Mouse (Mus musculus) MEL (cell line): ENCODE data around the gene Tlx1. TPM values are rescaled to one million over a fixed set of nuclear protein-coding genes. Genes with fewer than 3 reads are reported as not detected.

Experiments
- DNase-seq: peaks from one replicate; pipeline ENCODE4 v3.0.0; 2011; ENCODE audit warnings: low read depth, low spot score
- H3K27ac ChIP-seq: 2 replicates; pipeline ENCODE4 v1.5.1; 2012; ENCODE audit warnings: low read depth, mild to moderate bottlenecking, control low read depth, low read length, moderate library complexity; ENCODE audit not compliant: control insufficient read depth
- H3K27me3 ChIP-seq, 2 experiments: fragments of 150-350 bp in 1 of 2; sonication (generic) in 1 of 2; 2 replicates each; pipeline ENCODE4 v1.6.1; 2012; ENCODE audit warnings: low read length in 2 of 2, mild to moderate bottlenecking in 2 of 2, improper control_type of control experiment in 1 of 2, moderate library complexity in 1 of 2; ENCODE audit not compliant: insufficient read depth in 2 of 2, control insufficient read depth in 1 of 2
- H3K36me3 ChIP-seq, 2 experiments: 2 replicates each; pipeline ENCODE4 v1.6.1; 2012 to 2014; ENCODE audit warnings: low read length in 2 of 2, improper control_type of control experiment in 1 of 2, inconsistent platforms in 1 of 2, mild to moderate bottlenecking in 1 of 2; ENCODE audit not compliant: insufficient read depth in 2 of 2, control insufficient read depth in 1 of 2
- H3K4me1 ChIP-seq, 2 experiments: fragments of 150-350 bp in 1 of 2; sonication (generic) in 1 of 2; 2 replicates each; pipeline ENCODE4 v1.6.1; 2012; ENCODE audit warnings: low read length in 2 of 2, improper control_type of control experiment in 1 of 2, mild to moderate bottlenecking in 1 of 2; ENCODE audit not compliant: insufficient read depth in 2 of 2, control insufficient read depth in 1 of 2
- H3K4me3 ChIP-seq, 2 experiments: fragments of 150-350 bp in 1 of 2; sonication (generic) in 1 of 2; 2 replicates each; pipeline ENCODE4 v1.5.1; 2012; ENCODE audit warnings: low read depth in 2 of 2, low read length in 2 of 2, mild to moderate bottlenecking in 2 of 2, moderate library complexity in 2 of 2, control low read depth in 1 of 2, improper control_type of control experiment in 1 of 2; ENCODE audit not compliant: control insufficient read depth in 1 of 2, insufficient read depth in 1 of 2
- H3K79me2 ChIP-seq: 2 replicates; pipeline ENCODE4 v1.6.1; 2012; ENCODE audit warnings: mild to moderate bottlenecking, low read length, moderate library complexity; ENCODE audit not compliant: control insufficient read depth, poor library complexity, insufficient read depth
- H3K9ac ChIP-seq: 2 replicates; pipeline ENCODE4 v1.6.1; 2012; ENCODE audit warnings: low read depth, mild to moderate bottlenecking, control low read depth, low read length, moderate library complexity; ENCODE audit not compliant: control insufficient read depth, poor library complexity, severe bottlenecking
- H3K9me3 ChIP-seq: fragments of 150-350 bp; sonication (generic); replicated peaks from 2 replicates; pipeline ENCODE4 v1.6.1; 2012; ENCODE audit warnings: mild to moderate bottlenecking, low read length, improper control_type of control experiment, moderate library complexity; ENCODE audit not compliant: insufficient read depth
- GATA1 ChIP-seq: IDR thresholded peaks from 2 replicates; pipeline ENCODE4 v1.6.1; 2011; ENCODE audit warnings: low read depth, low read length, improper control_type of control experiment
- MEF2A ChIP-seq: IDR thresholded peaks from 2 replicates; pipeline ENCODE4 v1.6.1; 2014; ENCODE audit warnings: low read depth, mild to moderate bottlenecking, inconsistent platforms, low read length, improper control_type of control experiment; ENCODE audit not compliant: poor library complexity, insufficient replicate concordance, severe bottlenecking; ENCODE audit errors: extremely low read depth
- MXI1 ChIP-seq: IDR thresholded peaks from 2 replicates; pipeline ENCODE4 v1.6.1; 2011; ENCODE audit warnings: mild to moderate bottlenecking, low read depth, low read length, improper control_type of control experiment
- MYC ChIP-seq: IDR thresholded peaks from 2 replicates; pipeline ENCODE4 v1.6.1; 2011; ENCODE audit warnings: low read depth, mild to moderate bottlenecking, low read length, improper control_type of control experiment, moderate library complexity
- POLR2AphosphoS5 ChIP-seq: IDR thresholded peaks from 2 replicates; pipeline ENCODE4 v1.6.1; 2012; ENCODE audit warnings: low read depth, borderline replicate concordance, mild to moderate bottlenecking, inconsistent platforms, low read length, moderate library complexity, mixed read lengths
- UBTF ChIP-seq: IDR thresholded peaks from 2 replicates; pipeline ENCODE4 v1.6.1; 2012; ENCODE audit warnings: low read depth, mild to moderate bottlenecking, inconsistent platforms, low read length, improper control_type of control experiment, moderate library complexity, borderline replicate concordance; ENCODE audit not compliant: insufficient read depth
- USF1 ChIP-seq: IDR thresholded peaks from 2 replicates; pipeline ENCODE4 v1.6.1; 2014; ENCODE audit warnings: low read depth, mild to moderate bottlenecking, inconsistent platforms, low read length, improper control_type of control experiment, moderate library complexity
- ZMIZ1 ChIP-seq: IDR thresholded peaks from 2 replicates; pipeline ENCODE4 v1.6.1; 2012; ENCODE audit warnings: low read depth, mild to moderate bottlenecking, inconsistent platforms, low read length, improper control_type of control experiment, moderate library complexity
- polyA plus RNA-seq, 2 experiments: library from polyadenylated mRNA; stranded (reverse) in 1 of 2; unstranded in 1 of 2; fragments of >175 nt in 1 of 2; fragments of >200 nt in 1 of 2; gene quantifications; 2 replicates each; pipeline versions ENCODE4 v1.2.1 to v1.2.4; 2012; ENCODE audit warnings: low replicate concordance in 2 of 2, low read depth in 1 of 2; ENCODE audit not compliant: insufficient read length in 2 of 2, insufficient read depth in 1 of 2, missing spikeins in 1 of 2
- total RNA-seq: library from RNA; depleted of rRNA; stranded (reverse); fragments of 300-350 nt; gene quantifications from 2 replicates; pipeline ENCODE4 v1.2.3, GENCODE M21; 2012; rRNA removed

Gene Tlx1
- total and polyA plus RNA-seq, 3 experiments, result not detected

DNA sequence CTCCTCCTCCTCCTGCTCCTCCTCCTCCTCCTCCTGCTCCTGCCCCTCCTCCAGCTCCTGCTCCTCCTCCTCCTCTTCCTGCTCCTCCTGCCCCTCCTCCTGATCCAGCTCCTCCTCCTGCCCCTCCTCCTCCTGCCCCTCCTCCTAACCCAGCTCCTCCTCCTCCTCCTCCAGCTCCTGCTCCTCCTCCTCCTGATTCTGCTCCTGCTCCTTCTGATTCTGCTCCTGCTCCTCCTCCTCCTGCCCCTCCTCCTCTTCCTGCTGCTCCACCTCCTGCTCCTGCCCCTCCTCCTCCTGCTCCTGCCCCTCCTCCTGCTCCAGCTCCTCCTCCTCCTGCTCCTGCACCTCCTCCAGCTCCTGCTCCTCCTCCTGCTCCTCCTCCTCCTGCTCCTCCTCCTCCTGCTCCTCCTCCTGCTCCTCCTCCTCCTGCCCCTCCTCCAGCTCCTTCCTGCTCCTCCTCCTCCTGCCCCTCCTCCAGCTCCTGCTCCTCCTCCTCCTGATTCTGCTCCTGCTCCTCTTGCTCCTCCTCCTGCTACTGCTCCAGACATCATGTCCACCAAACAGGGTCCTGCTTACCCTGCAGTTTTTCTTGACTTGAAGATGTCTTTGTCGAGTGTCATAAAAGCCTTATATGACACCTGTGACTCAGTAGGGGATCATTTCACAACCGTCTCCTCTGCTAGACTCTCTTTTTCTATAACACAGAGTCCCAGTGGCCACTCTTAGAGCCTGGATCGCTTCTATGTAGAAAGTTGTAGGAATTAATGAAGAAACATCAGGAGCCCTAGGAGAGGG is 55.0 kb downstream of the Tlx1 start:
- Histone ChIP-seq H3K9me3 (no peaks in the 10 kb centered on the region), H3K27me3 (no peaks in the 10 kb centered on the region), H3K79me2 (no peaks in the 10 kb centered on the region), H3K4me1 (peaks cover 0 to 10% of the 10 kb centered on the region in 2 experiments; a peak in 3 of 4 replicates), H3K27ac (no peak overlapping the region), H3K4me3 (no peak overlapping the region), H3K9ac (no peak overlapping the region), H3K36me3 (no peaks in the 10 kb centered on the region)
- peak; percentile 29 for DNase-seq
- no peak for TF ChIP-seq POLR2AphosphoS5
- no peak for TF ChIP-seq MXI1
- no peak for TF ChIP-seq MYC
- no peak for TF ChIP-seq ZMIZ1
- TF ChIP-seq MEF2A, result no peak
- no peak for TF ChIP-seq USF1
- TF ChIP-seq GATA1, result no peak
- TF ChIP-seq UBTF, result no peak

Other genes with a start within 250 kb of the Tlx1 start
- gene Slf2, start 219.5 kb upstream of the Tlx1 start, total RNA-seq, result 35.4 and 36.7 TPM in 2 replicates
- gene Slf2, start 219.5 kb upstream of the Tlx1 start, polyA plus RNA-seq, result 100 to 1,000 TPM in 1 of 2 experiments, 10 to 100 TPM in 1; 30.2 to 109 TPM
- 0.10 and 0.15 TPM in 2 replicates for gene Sema4g, start 161.6 kb upstream of the Tlx1 start, total RNA-seq
- gene Sema4g, start 161.6 kb upstream of the Tlx1 start, polyA plus RNA-seq, result under 1 TPM in 1 of 2 experiments, not detected in 1; 0.47 TPM
- 35.9 and 37.5 TPM in 2 replicates for gene Twnk, start 145.0 kb upstream of the Tlx1 start, total RNA-seq
- gene Twnk, start 145.0 kb upstream of the Tlx1 start, polyA plus RNA-seq, result 10 to 100 TPM in 1 of 2 experiments, not detected in 1; 55.6 TPM
- 136 and 145 TPM in 2 replicates for gene Mrpl43, start 144.2 kb upstream of the Tlx1 start, total RNA-seq
- 100 to 1,000 TPM in 1 of 2 experiments, not detected in 1; 136 TPM for gene Mrpl43, start 144.2 kb upstream of the Tlx1 start, polyA plus RNA-seq
- 4.0 and 4.2 TPM in 2 replicates for gene Lzts2, start 136.3 kb upstream of the Tlx1 start, total RNA-seq
- 10 to 100 TPM in 1 of 2 experiments, not detected in 1; 13.1 TPM for gene Lzts2, start 136.3 kb upstream of the Tlx1 start, polyA plus RNA-seq
- 0.08 and 0.10 TPM in 2 replicates for gene Pdzd7, start 105.0 kb upstream of the Tlx1 start, total RNA-seq
- gene Pdzd7, start 105.0 kb upstream of the Tlx1 start, polyA plus RNA-seq, result under 1 TPM in 1 of 2 experiments, not detected in 1; 0.56 TPM
- 3.6 and 5.0 TPM in 2 replicates for gene Sfxn3, start 103.2 kb upstream of the Tlx1 start, total RNA-seq
- 10 to 100 TPM in 1 of 2 experiments, not detected in 1; 10.6 TPM for gene Sfxn3, start 103.2 kb upstream of the Tlx1 start, polyA plus RNA-seq
- gene Kazald1, start 75.4 kb upstream of the Tlx1 start, total RNA-seq, result 0.33 and 0.39 TPM in 2 replicates
- gene Kazald1, start 75.4 kb upstream of the Tlx1 start, polyA plus RNA-seq, result 1 to 10 TPM in 1 of 2 experiments, not detected in 1; 1.5 TPM
- not detected in 2 replicates for gene Lbx1, start 85.1 kb downstream of the Tlx1 start, total RNA-seq
- gene Lbx1, start 85.1 kb downstream of the Tlx1 start, polyA plus RNA-seq, result not detected
- gene Btrc, start 213.1 kb downstream of the Tlx1 start, total RNA-seq, result 14.2 and 16.4 TPM in 2 replicates
- gene Btrc, start 213.1 kb downstream of the Tlx1 start, polyA plus RNA-seq, result 10 to 100 TPM in 1 of 2 experiments, not detected in 1; 30.3 TPM